Mouse (Mus musculus): ENCODE measurements around the gene Mga.

GRCm38 (mm10) chr2:119896553-119897089, 407 bp upstream of the Mga start:
- TF ChIP-seq POLR2A (IDR thresholded peaks at IDR 0.05; ENCODE audit: low read depth, low read length) (peak; percentile 0), CTCF (conservative IDR thresholded peaks at IDR 0.05; ENCODE audit: insufficient read depth, insufficient read length, low read depth, low read length) (no peak)
